Mouse (Mus musculus) midbrain, embryonic 12.5 days (tissue): ENCODE data around the gene Rap1gap2. TPM values are rescaled to one million over a fixed set of nuclear protein-coding genes. Genes with fewer than 3 reads are reported as not detected.

Source experiments
- ATAC-seq: fragments of 200-750 bp; cut with Nextera tagmentation; 2 replicates; pipeline ENCODE4 v1.8.0; 2017; ENCODE audit warnings: low read depth, moderate TSS enrichment, moderate library complexity; ENCODE audit not compliant: low FRiP score
- H3K27ac ChIP-seq: fragments of 300-500 bp; sonication (generic); replicated peaks from 2 replicates; pipeline ENCODE4 v1.5.1; 2016; ENCODE audit warnings: mild to moderate bottlenecking
- H3K27me3 ChIP-seq: fragments of 300-500 bp; sonication (generic); 2 replicates; pipeline ENCODE4 v1.6.1; 2016; ENCODE audit warnings: mild to moderate bottlenecking
- H3K36me3 ChIP-seq: fragments of 300-500 bp; sonication (generic); 2 replicates; pipeline ENCODE4 v1.6.1; 2016
- H3K4me1 ChIP-seq: fragments of 300-500 bp; sonication (generic); 2 replicates; pipeline ENCODE4 v1.6.1; 2016
- H3K4me2 ChIP-seq: fragments of 300-500 bp; sonication (generic); replicated peaks from 2 replicates; pipeline ENCODE4 v1.6.1; 2016; ENCODE audit warnings: mild to moderate bottlenecking, moderate library complexity
- H3K4me3 ChIP-seq: fragments of 300-500 bp; sonication (generic); 2 replicates; pipeline ENCODE4 v1.5.1; 2016; ENCODE audit warnings: mild to moderate bottlenecking
- H3K9ac ChIP-seq: fragments of 300-500 bp; sonication (generic); replicated peaks from 2 replicates; pipeline ENCODE4 v1.6.1; 2016; ENCODE audit warnings: mild to moderate bottlenecking, moderate library complexity
- H3K9me3 ChIP-seq: fragments of 300-500 bp; sonication (generic); 2 replicates; pipeline ENCODE4 v1.6.1; 2016; ENCODE audit warnings: mild to moderate bottlenecking
- WGBS: fragments of 180-500 bp; shearing (Covaris S2); methylation state at CpG from one replicate; pipeline ENCODE4 v1.1.7; 2016; 5-methylcytosine and 5-hydroxymethylcytosine counted together
- polyA plus RNA-seq: library from polyadenylated mRNA; unstranded; fragments of >200 nt; fragmentation: Nextera tagmentation; extraction: Ambion mirVana; gene quantifications from 2 replicates; pipeline ENCODE4 v1.2.1, GENCODE M21; 2016

Gene Rap1gap2
- polyA plus RNA-seq, 1 experiment from 2014 or later = 6.1 TPM

DNA sequence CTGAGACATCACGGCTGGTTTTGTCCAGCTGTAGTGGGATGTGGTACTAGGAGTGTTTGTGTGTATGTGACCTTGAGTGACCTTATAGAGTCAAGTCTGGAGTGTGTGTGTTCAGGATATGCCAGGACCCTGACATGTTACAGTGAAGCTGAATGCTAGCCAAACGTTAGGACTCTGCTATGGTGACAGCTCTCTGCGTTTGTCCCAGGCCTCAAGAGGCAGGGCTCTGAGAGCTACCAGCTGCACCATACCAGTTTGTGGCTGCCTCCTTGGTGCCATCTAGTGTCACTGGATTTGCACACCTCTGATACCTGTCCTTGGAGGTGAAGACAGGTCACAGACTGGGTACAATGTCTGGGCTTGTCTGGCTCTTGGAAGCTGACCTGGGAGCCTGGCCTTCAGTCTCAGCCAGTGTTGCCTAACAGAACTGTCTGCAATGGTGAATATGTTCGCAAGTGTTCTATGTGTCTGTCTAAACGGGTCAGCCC is 60.1 kb downstream of the Rap1gap2 start:
- Histone ChIP-seq H3K4me1 (peaks cover 34% of the 10 kb centered on the region), H3K36me3 (no peaks in the 10 kb centered on the region), H3K4me2 (no peak overlapping the region), H3K9me3 (no peaks in the 10 kb centered on the region), H3K4me3 (no peak overlapping the region), H3K27ac (no peak overlapping the region), H3K9ac (no peak overlapping the region), H3K27me3 (no peaks in the 10 kb centered on the region)
- 71% methylated on average over 5 of the region's 5 CpGs for WGBS
- ATAC-seq = no peak

DNA sequence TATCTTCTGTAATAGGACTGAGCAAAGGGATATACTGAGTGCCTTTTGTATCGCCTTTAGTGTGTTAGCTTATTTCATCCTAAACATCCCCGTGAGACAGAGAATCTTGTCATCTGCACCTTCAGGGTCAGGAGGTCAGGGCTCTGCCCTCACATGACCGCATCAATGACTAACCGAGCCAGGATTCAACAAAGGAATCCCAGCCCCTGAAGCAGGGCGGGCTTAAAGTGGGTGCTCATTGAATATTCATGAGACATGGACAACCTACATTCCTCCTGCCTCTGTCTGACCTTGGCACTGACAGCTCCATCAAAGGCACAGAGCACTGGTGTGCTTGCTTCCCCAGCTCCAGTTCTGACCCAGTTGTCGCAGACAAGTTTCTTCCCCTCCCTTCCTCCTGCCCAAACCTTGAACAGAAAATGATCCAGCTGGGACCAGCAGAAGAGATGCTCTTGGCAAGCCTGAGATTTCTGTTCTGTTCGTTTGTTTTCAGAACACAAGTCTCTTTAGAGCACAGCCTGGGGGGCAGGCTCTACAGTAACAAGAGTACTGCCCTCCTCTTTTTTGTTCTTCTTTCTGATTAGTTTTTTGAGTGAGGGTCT is 61.8 kb downstream of the Rap1gap2 start:
- no peaks in the 10 kb centered on the region for H3K36me3 ChIP-seq
- no peaks in the 10 kb centered on the region for H3K27me3 ChIP-seq
- H3K4me2 ChIP-seq = no peak overlapping the region
- no peak overlapping the region for H3K9ac ChIP-seq
- H3K4me3 ChIP-seq = no peak overlapping the region
- H3K9me3 ChIP-seq = no peaks in the 10 kb centered on the region
- peaks cover 24% of the 10 kb centered on the region for H3K4me1 ChIP-seq
- 0 out of 2 replicates have a peak overlapping the region, but pooled peaks have one; percentile 15 for H3K27ac ChIP-seq
- peak; percentile 38; the same call in 1 of the 2 replicates for ATAC-seq
- WGBS = 8% methylated on average over 7 of the region's 7 CpGs

GRCm38 (mm10) chr11:74546933-74547694 is 63.6 kb downstream of the Rap1gap2 start:
- peak; percentile 80 for ATAC-seq
- H3K4me2 ChIP-seq = peak overlapping the region; percentile 55
- peak overlapping the region; percentile 27 for H3K4me3 ChIP-seq
- peak overlapping the region; percentile 77 for H3K27ac ChIP-seq
- H3K9ac ChIP-seq = no peak overlapping the region
- WGBS = 5% methylated on average over 16 of the region's 16 CpGs
- H3K9me3 ChIP-seq = no peaks in the 10 kb centered on the region
- peaks cover 24% of the 10 kb centered on the region for H3K4me1 ChIP-seq
- no peaks in the 10 kb centered on the region for H3K27me3 ChIP-seq
- H3K36me3 ChIP-seq = no peaks in the 10 kb centered on the region

DNA sequence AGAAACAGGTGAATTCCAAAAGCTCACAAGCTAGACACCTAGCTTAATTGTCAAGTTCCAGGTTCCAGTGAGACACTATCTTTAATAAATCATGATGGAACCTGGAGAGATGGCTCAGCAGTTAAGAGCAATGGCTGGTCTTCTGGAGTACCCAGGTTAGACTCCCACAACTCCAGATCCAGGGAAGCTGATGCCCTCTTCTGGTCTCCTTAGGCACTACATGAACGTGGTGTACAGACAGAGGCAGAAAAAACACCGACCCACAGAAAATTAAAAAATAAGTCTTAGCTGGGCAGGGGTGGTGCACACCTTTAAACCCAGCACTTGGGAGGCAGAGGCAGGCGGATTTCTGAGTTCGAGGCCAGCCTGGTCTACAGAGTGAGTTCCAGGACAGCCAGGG is 64.5 kb downstream of the Rap1gap2 start:
- Histone ChIP-seq H3K27ac (no peak overlapping the region), H3K36me3 (no peaks in the 10 kb centered on the region), H3K9me3 (no peaks in the 10 kb centered on the region), H3K9ac (no peak overlapping the region), H3K4me2 (no peak overlapping the region), H3K4me1 (peaks cover 24% of the 10 kb centered on the region), H3K4me3 (no peak overlapping the region), H3K27me3 (no peaks in the 10 kb centered on the region)
- ATAC-seq = no peak
- WGBS = 43% methylated on average over 4 of the region's 4 CpGs

DNA sequence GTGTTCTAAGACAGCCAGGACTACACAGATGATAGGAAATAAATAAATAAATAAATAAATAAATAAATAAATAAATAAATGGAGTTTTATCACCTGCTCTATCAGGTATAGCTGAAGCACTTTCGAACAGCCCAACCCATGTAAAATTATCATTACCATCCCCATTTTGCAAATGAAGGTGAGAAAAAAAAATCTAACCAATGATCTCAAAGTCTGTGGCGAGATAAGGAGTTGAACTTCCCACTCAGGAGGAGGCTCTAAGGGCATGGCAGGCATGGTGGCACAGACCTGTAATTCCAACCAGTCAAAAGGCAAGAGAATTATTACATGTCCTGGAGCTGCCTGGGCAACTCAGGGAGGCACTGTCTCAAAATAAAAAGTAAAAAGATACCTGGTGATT is 65.2 kb downstream of the Rap1gap2 start:
- H3K9me3 ChIP-seq = no peaks in the 10 kb centered on the region
- H3K36me3 ChIP-seq = no peaks in the 10 kb centered on the region
- H3K4me1 ChIP-seq = peaks cover 24% of the 10 kb centered on the region
- no peak overlapping the region for H3K4me3 ChIP-seq
- WGBS = 94% methylated on average over 2 of the region's 2 CpGs
- no peaks in the 10 kb centered on the region for H3K27me3 ChIP-seq
- H3K9ac ChIP-seq = no peak overlapping the region
- no peak overlapping the region for H3K27ac ChIP-seq
- ATAC-seq = no peak
- H3K4me2 ChIP-seq = no peak overlapping the region

- no peak overlapping the region for H3K4me3 ChIP-seq
- no peak for ATAC-seq
- 88% methylated on average over 4 of the region's 4 CpGs for WGBS
These were observed 73.4 kb downstream of the Rap1gap2 start for GRCm38 (mm10) chr11:74537352-74537751.

DNA sequence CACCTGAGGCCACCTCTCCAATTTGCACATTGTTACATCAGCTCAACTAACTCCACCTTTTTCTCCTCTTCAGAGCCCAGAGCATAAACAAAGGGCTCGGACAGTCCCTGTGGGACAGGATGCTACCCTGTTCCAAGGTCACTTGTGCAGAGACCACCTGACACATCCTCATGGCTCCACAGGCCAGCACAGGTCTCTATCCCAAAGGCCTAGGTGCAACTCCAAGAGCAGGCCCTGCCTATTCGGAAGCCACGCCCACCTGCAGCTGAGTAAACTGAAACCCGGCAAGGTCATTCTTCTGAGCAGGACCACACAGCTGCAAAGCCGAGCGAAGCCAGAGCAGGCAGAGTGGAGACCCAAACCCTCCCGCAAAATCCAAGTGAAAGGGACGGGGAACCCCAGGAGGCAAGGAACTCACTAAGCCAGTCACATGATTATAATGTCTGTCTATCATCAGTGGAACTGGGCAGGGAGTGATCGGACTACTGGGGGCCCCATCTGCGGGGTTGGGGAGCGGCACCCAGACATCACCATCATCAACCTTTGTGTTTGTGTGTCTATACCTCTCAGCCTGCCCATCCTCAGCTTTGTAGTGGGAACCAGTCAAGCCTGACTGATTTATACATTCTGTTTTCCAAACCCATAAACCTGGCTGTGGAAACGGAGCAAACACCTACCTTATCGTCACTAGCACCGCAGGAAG is 74.4 kb downstream of the Rap1gap2 start:
- Histone ChIP-seq H3K4me1 (peaks cover 19% of the 10 kb centered on the region), H3K27ac (no peak overlapping the region), H3K9ac (no peak overlapping the region), H3K4me2 (no peak overlapping the region), H3K36me3 (no peaks in the 10 kb centered on the region), H3K9me3 (no peaks in the 10 kb centered on the region), H3K4me3 (no peak overlapping the region), H3K27me3 (peaks cover 3% of the 10 kb centered on the region; the same call in 1 of the 2 replicates)
- ATAC-seq = no peak
- 31% methylated on average over 14 of the region's 14 CpGs for WGBS

More at GRCm38 (mm10) chr11:74537352-74537751, 73.4 kb downstream of the Rap1gap2 start:
- H3K36me3 ChIP-seq = no peaks in the 10 kb centered on the region
- peaks cover 8% of the 10 kb centered on the region for H3K4me1 ChIP-seq
- H3K4me2 ChIP-seq = no peak overlapping the region
- no peaks in the 10 kb centered on the region for H3K9me3 ChIP-seq
- H3K9ac ChIP-seq = no peak overlapping the region
- no peak overlapping the region for H3K27ac ChIP-seq
- H3K27me3 ChIP-seq = peaks cover 3% of the 10 kb centered on the region; the same call in 1 of the 2 replicates

DNA sequence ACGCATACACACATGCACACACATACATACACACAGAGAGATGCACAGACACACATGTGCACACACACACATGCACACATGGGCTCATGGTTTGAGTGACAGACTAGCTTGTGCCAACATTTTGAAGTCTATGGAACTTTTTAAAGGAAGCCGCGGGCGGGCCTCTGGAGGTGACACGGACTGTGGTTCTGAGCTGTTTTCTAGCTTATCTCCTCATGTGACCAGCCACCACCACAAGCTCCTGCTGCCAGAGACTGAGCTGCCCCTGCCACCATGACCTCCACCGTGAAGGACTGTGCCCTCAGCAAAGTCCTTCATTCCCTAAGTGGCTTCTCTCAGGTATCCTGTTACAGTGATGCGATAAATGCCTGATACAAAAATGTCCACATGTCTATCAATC is 76.3 kb downstream of the Rap1gap2 start:
- H3K9ac ChIP-seq = no peak overlapping the region
- no peak overlapping the region for H3K27ac ChIP-seq
- H3K4me2 ChIP-seq = no peak overlapping the region
- H3K9me3 ChIP-seq = no peaks in the 10 kb centered on the region
- no peak for ATAC-seq
- H3K4me3 ChIP-seq = no peak overlapping the region
- 92% methylated on average over 7 of the region's 7 CpGs for WGBS
- H3K4me1 ChIP-seq = peaks cover 21% of the 10 kb centered on the region
- H3K36me3 ChIP-seq = no peaks in the 10 kb centered on the region
- peaks cover 3% of the 10 kb centered on the region; the same call in 1 of the 2 replicates for H3K27me3 ChIP-seq

DNA sequence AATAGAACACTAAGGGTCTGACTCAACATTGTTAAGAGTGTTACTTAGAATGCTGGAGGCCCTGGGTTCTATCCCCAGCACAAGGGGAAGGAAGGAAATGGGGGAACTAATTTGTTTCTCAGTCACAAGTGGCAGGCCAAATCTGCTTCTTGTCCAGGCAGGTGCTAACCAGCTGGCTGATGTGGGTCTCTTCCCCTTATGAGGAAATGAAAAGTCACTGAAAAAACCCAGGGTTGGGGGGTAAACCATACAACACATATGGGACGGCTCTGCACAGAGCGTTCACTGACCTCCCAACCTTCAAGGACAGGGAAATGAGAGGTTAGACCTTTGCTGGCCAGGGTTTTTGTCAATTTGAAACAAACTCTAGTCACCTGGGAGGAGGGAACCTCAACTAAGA is 77.7 kb downstream of the Rap1gap2 start:
- no peak for ATAC-seq
- H3K9me3 ChIP-seq = no peaks in the 10 kb centered on the region
- no peak overlapping the region for H3K4me2 ChIP-seq
- no peak overlapping the region for H3K9ac ChIP-seq
- no peaks in the 10 kb centered on the region for H3K36me3 ChIP-seq
- H3K4me1 ChIP-seq = peaks cover 21% of the 10 kb centered on the region
- WGBS = 93% methylated on average over 2 of the region's 2 CpGs
- H3K27ac ChIP-seq = no peak overlapping the region
- H3K27me3 ChIP-seq = peaks cover 5% of the 10 kb centered on the region; the same call in 1 of the 2 replicates
- H3K4me3 ChIP-seq = no peak overlapping the region

- WGBS = 59% methylated on average over 4 of the region's 4 CpGs
- no peak overlapping the region for H3K4me3 ChIP-seq
- no peaks in the 10 kb centered on the region for H3K36me3 ChIP-seq
- H3K4me1 ChIP-seq = peaks cover 21% of the 10 kb centered on the region
- H3K9me3 ChIP-seq = no peaks in the 10 kb centered on the region
- no peak overlapping the region for H3K4me2 ChIP-seq
- peaks cover 11% of the 10 kb centered on the region for H3K27me3 ChIP-seq
- no peak for ATAC-seq
- H3K27ac ChIP-seq = no peak overlapping the region
- H3K9ac ChIP-seq = no peak overlapping the region
These were observed 78.3 kb downstream of the Rap1gap2 start for GRCm38 (mm10) chr11:74532401-74532800.

GRCm38 (mm10) chr11:74531725-74532124 is 79.0 kb downstream of the Rap1gap2 start:
- Histone ChIP-seq H3K27ac (no peak overlapping the region), H3K36me3 (no peaks in the 10 kb centered on the region), H3K9me3 (no peaks in the 10 kb centered on the region), H3K4me2 (no peak overlapping the region), H3K4me3 (no peak overlapping the region), H3K27me3 (peaks cover 17% of the 10 kb centered on the region), H3K9ac (no peak overlapping the region), H3K4me1 (peaks cover 25% of the 10 kb centered on the region)
- ATAC-seq = no peak
- WGBS = 22% methylated on average over 3 of the region's 3 CpGs

DNA sequence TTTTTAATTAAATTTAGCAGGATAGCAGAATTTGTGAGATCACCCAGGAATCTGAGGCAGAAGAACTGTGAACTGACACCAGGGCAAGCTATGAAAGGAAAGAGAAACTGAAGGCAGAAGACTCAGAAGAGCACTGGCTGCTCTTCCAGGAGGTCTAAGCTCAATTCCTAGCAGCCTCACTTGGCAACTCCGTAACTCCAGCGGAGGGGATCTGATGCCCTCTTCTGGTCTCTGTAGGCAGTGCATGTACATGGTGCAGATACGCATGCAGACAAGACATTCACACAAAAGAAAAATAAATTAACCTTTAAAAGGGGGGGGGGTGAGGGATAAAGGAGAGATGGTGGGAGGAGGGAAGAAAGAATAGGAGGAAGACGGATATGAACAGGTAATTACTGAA is 80.9 kb downstream of the Rap1gap2 start:
- Histone ChIP-seq H3K27me3 (peaks cover 28% of the 10 kb centered on the region), H3K4me3 (no peak overlapping the region), H3K4me2 (no peak overlapping the region), H3K9me3 (no peaks in the 10 kb centered on the region), H3K27ac (no peak overlapping the region), H3K36me3 (no peaks in the 10 kb centered on the region), H3K9ac (no peak overlapping the region), H3K4me1 (peaks cover 20% of the 10 kb centered on the region)
- ATAC-seq = no peak
- WGBS = 49% methylated on average over 4 of the region's 4 CpGs
